Mouse (Mus musculus): ENCODE measurements around the gene Zfp709.
"Not testable (repeated sequence)": the region's sequence is repeated elsewhere in the genome, so short reads cannot be mapped to it uniquely, and the experiment has no call there.

Zfp709 gene

GRCm38 (mm10) chr8:71881618-71882274, at the start of gene Zfp709:
Zfp709 (plus strand) TSS chr8:71882019.
- in situ Hi-C loops (cut with MboI, MseI), result no loop called here

- in situ Hi-C loops (cut with MboI, MseI), result not testable (repeated sequence)
Measured at GRCm38 (mm10) chr8:71838207-71838606, 43.6 kb upstream of the Zfp709 start.

DNA sequence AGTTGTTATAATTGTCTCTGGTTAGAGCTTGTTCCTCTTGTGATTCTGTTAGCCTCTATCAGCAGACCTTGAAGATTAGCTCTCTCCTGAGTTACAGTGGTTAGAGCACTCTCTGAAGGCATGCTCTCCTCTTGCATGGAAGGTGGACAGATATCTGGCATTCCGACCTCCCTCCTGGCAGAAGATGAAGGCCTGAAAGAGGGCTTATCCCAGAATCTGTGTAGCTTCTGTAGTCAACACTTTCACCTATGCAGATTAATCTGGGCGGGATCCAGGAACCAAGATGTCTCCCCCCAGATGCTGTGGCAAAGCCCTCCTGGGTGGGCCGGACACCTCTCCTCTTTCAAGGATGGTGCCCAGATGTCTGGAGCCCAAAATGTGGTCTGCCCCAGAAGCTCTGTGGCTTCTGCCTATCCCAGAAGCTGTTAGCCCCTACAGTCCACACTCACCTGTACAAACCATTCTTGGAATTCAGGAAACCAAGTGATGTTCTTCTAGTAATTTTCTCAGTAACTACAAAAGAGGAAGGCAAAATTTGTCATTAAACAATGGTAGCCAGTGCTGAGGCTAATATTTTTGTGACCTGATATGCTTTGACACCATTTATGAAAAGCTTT, 40.5 kb upstream of the Zfp709 start:
- in situ Hi-C loops (cut with MboI, MseI), result not testable (repeated sequence)

DNA sequence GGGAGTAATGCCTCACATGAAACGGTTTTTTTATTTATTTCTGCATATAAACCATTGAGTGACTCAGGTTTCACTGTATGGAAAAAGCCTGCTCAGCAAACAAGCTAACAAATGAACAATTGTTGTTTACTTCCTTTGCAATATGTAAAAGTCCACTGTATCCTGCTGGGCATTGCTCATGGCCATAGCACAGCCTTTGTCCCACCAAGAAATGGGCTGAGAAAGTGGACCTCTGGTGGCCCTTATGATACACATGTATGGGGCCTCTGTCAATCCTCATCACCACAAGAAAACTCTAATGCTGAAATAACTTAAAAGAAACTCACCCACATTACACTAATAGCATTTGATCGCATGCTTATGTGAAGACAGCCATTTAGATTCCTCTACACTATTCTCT, 39.3 kb upstream of the Zfp709 start:
- in situ Hi-C loops (cut with MboI, MseI), result not testable (repeated sequence)

GRCm38 (mm10) chr8:71844453-71844852, 37.4 kb upstream of the Zfp709 start:
- in situ Hi-C loops (cut with MboI, MseI), result not testable (repeated sequence)

DNA sequence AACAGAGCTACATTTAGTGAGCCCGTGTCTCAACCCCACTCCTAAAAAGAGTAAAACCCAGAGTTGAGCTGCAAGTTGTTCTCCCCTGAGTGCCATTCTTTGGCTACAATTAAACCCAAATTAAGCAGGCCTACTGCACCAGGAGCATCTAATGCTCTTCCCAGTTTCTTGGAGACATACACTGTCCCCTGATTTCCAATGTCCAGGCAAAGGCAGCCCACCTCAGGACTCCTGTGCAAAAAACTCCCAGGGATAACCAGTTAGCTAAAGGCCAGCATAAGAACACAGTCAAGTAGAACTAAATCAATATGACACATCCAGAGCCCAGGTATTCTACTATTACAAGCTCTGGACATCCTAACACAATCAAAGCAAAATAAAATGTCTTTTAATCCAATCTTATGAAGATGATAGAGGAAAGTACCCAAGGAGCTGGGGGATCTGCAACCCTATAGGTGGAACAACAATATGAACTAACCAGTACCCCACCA, 35.8 kb upstream of the Zfp709 start:
- in situ Hi-C loops (cut with MboI, MseI), result not testable (repeated sequence)

DNA sequence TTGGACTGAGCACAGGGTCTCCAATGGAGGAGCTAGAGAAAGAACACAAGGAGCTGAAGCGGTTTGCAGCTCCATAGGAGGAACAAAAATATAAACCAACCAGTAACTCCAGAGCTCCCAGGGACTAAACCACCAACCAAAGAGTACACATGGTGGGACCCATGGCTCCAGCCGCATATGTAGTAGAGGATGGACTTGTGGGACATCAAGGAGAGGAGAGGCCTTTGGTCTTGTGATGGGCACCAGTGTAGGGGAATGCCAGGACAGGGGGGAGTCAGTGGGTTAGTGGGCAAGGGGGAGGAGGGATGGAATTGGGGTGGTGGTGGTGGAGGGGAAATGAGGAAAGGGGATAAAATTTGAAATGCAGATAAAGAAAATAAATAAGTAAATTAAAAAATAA, 35.1 kb upstream of the Zfp709 start:
- in situ Hi-C loops (cut with MboI, MseI), result not testable (repeated sequence)

GRCm38 (mm10) chr8:71851014-71851413, 30.8 kb upstream of the Zfp709 start:
- in situ Hi-C loops (cut with MboI, MseI), result not testable (repeated sequence)

GRCm38 (mm10) chr8:71853360-71853759, 28.5 kb upstream of the Zfp709 start:
- in situ Hi-C loops (cut with MboI, MseI), result not testable (repeated sequence)

DNA sequence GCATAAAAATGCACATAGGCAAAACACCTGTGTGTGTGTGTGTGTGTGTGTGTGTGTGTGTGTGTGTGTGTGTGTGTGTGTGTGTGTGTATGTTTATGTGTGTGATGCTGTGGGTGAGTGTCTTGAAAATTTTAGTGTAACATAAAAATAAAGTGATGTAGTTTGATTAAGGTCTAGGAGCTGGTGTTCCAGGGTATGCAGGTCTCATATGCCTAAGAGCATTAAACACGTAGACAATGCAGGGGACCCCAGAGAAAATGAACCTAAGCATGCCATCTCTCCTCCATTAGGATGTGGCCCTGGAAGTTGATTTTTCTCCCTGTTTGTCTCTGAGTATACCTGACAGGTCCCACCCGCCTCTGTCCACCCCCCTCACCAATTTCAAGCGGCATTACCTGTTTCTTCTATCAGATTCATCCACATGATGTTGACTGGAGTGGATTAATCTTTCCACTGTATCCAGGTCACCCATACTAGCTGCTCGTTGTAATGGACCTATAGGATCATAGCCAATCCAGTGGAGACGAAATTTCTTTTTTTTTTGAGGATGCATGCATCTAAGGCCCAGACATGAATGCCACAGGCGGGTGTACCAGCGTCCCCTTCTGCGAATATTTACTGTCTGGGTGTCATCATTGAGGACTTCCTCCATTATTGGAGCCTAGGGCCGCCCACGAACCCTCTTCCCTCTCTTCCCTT, 25.0 kb upstream of the Zfp709 start:
- in situ Hi-C loops (cut with MboI, MseI), result loop anchor here (5.0 kb wide), 2 partner anchors 44 to 724 kb away; no protein-coding TSS in a partner anchor

GRCm38 (mm10) chr8:71857364-71857763, 24.5 kb upstream of the Zfp709 start:
- in situ Hi-C loops (cut with MboI, MseI), result loop anchor here (5.0 kb wide), 2 partner anchors 45 to 725 kb away; no protein-coding TSS in a partner anchor

DNA sequence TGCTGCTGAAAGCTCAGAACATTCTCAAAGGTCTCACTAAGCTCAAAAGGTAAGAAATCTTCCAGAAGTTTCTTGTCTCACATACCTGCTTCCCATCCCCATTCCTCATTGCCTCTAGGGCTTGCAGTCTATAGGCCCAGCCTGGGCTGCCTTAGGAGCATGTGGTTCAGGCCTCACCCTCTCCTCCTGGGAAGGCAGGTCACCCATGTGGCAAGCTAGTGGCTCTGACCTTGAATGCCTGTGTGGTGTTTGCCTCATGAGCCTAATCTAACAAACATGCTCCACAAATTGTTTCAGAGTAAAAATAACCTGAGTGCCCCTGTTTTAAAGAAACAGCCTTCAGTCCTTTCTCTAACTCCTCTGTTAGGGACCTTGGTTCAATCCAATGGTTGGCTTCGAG, 20.3 kb upstream of the Zfp709 start:
- in situ Hi-C loops (cut with MboI, MseI), result not testable (repeated sequence)

GRCm38 (mm10) chr8:71862038-71862437, 19.8 kb upstream of the Zfp709 start:
- in situ Hi-C loops (cut with MboI, MseI), result not testable (repeated sequence)

DNA sequence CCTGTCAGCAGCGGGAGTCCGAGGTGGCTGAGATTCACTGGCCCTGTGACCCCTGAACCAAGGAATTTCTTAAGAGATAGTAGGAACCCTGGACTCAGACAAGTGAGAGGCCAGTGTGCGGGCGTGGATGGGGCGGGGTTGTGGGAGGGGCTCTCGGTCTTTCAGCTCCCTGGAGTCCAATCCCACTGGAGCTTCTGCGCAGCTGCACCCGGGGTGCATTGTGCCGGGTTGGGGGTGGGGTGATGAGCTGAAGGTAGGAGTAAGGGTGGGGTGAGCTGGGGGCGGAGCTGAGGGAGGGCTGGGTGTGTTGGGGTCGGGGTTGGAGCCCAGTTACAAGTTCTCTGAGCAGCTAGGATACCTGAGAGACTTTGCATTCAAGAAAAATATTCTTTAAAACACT, 18.8 kb downstream of the Zfp709 start:
- in situ Hi-C loops (cut with MboI, MseI), result loop anchor here (5.0 kb wide), 1 partner anchor 873 kb away; no protein-coding TSS in a partner anchor

DNA sequence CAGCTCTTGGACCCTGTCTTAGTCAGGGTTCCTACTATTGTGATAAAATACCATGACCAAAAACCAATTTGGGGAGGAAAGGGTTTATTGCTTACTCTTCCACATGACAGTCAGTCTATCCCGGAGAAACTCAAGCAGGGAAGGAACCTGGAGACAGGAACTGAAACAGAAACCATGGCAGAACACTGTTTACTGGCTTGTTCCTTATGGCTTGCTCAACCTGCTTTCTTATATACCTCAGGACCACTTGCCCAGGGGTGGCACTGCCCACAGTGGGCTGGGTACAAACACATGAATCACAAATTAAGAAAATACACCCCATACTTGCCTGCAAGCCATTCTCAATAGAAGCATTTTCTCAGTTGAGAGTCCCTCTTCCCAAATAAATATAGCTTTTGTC, 21.3 kb downstream of the Zfp709 start:
- in situ Hi-C loops (cut with MboI, MseI), result loop anchor here (5.0 kb wide), 1 partner anchor 876 kb away; no protein-coding TSS in a partner anchor

DNA sequence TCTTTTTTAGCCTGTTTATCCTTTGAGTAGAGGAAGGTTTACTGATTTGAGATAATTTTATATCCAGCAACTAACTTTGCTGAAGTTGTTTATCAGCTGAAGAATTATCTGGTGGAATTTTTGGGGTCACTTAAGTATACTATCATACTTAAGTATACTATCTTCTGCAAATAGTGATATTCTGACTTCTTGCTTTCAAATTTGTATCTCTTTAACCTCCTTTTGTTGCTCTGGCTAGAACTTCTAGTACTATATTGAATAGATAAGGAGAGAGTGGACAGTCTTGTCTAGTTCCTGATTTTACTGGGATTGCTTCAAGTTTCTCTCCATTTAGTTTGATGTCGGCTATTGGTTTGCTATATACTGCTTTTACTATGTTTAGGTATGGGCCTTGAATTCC, 25.0 kb downstream of the Zfp709 start:
- in situ Hi-C loops (cut with MboI, MseI), result no loop called here

DNA sequence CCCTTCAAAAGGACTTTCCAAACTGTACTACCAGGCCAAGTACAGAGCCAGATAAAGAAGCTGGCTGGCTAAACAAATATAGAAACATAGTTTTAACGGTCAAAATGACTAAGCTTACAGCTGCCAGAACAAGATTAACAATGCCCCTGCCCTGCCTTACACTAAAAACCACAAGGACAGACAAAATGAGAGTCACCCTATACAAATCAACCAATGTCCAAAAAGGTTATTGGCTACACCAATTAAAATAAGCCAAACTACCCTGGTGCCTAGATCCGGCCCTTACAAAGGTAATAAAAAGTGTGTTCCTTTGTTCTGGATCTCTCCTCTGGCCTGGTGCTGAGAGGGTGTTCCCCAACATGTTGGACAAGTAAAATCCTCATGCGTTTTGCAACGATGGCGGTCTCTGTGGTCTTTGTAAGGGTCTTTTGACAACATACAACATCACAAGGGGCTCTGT, 26.0 kb downstream of the Zfp709 start:
- in situ Hi-C loops (cut with MboI, MseI), result no loop called here

- in situ Hi-C loops (cut with MboI, MseI), result no loop called here
Measured at GRCm38 (mm10) chr8:71908309-71909261, 26.8 kb downstream of the Zfp709 start, which contains the start of the genes Zfp882 and Zfp617. Zfp882 (plus strand) TSS chr8:71908608. Zfp617 (plus strand) TSS chr8:71908635.

DNA sequence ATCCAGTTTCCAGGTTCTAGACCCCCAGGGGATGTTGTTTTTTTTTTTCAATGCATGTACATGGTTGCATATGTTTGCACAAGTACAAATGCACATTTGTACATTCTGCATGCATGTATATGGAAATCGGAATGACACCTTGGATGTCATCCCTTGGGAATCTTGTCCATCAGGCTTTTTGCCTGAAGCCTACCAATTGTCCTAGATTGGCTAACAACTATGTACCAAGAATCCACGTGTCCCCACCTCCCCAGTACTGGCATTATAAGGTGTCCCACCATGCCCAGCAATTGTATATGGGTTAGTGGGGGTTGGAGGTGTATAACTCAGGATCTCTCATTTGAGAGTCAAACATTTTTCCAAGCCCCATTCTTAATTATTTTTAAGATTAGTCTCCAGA, 30.5 kb downstream of the Zfp709 start:
- in situ Hi-C loops (cut with MboI, MseI), result no loop called here

GRCm38 (mm10) chr8:71922567-71923401, 41.0 kb downstream of the Zfp709 start:
- in situ Hi-C loops (cut with MboI, MseI), result no loop called here
